Mouse (Mus musculus): ENCODE results near the gene Carmil2.

DNA sequence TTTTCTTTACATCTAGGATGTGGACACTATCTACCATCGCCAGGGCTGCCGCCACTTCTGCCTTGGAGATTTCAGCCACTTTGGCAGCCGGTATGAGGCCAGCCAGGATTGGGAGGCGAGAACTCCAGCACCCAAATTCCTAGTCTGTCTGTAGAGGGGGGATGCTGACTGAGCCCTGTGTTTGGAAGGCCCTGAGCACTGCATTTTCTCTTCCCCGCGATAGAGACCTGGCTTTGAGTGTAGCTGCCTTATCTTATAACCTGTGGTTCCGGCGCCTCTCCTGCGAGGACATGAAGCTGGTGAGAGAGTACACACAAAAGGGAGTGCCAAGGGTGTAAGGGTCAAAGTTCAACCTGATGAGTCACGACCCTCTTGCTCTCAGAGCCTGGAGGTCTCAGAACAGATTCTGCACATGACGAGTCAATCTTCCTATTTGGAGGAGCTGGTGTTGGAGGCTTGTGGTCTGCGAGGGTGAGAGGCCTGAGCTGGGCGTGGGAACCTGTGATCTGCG is 2.2 kb downstream of the Carmil2 start:
- no peak for TF ChIP-seq POLR2A (IDR thresholded peaks at IDR 0.05; ENCODE audit: insufficient read length, low read depth)
- no peak for TF ChIP-seq E2F4 (IDR thresholded peaks at IDR 0.05; ENCODE audit: insufficient read depth)
- TF ChIP-seq TCF3 (IDR thresholded peaks at IDR 0.05; ENCODE audit: insufficient read length, low read depth): no peak
- no peak for TF ChIP-seq POLR2AphosphoS2 (IDR thresholded peaks at IDR 0.05; ENCODE audit: insufficient read length, low read depth)
- TF ChIP-seq MAX (IDR thresholded peaks at IDR 0.05; ENCODE audit: low read depth): no peak
- no peak for TF ChIP-seq CEBPB (IDR thresholded peaks at IDR 0.05; ENCODE audit: insufficient read depth, poor library complexity, severe bottlenecking)
- no peak for TF ChIP-seq MYOG (IDR thresholded peaks at IDR 0.05; ENCODE audit: control insufficient read depth in 1 of 3, insufficient read depth in 1 of 3, insufficient read length in 2 of 3, low read depth in 2 of 3)
- TF ChIP-seq MYOD1 (IDR thresholded peaks at IDR 0.05; ENCODE audit: control insufficient read depth in 1 of 3, insufficient read length in 2 of 3, low read depth in 2 of 3): no peak
- no peak for TF ChIP-seq USF1 (IDR thresholded peaks at IDR 0.05; ENCODE audit: low read depth)
- TF ChIP-seq REST (IDR thresholded peaks at IDR 0.05; ENCODE audit: insufficient read depth, insufficient read length): no peak
- TF ChIP-seq TCF12 (IDR thresholded peaks at IDR 0.05; ENCODE audit: insufficient read depth, poor library complexity, severe bottlenecking): no peak
- TF ChIP-seq SRF (IDR thresholded peaks at IDR 0.05; ENCODE audit: control insufficient read depth, insufficient read length, low read depth): no peak
